Mouse (Mus musculus) megakaryocyte, embryonic 14.5 days (primary cell): ENCODE results near the gene Igf2bp1.

ENCODE experiments used
- FLI1 ChIP-seq: IDR thresholded peaks from 2 replicates; pipeline ENCODE4 v1.6.1; 2012; ENCODE audit warnings: low read length, inconsistent platforms, mixed read lengths
- GATA1 ChIP-seq: IDR thresholded peaks from 3 replicates; pipeline ENCODE4 v1.6.1; 2012; ENCODE audit warnings: mixed read lengths, low read length, inconsistent platforms, borderline replicate concordance

DNA sequence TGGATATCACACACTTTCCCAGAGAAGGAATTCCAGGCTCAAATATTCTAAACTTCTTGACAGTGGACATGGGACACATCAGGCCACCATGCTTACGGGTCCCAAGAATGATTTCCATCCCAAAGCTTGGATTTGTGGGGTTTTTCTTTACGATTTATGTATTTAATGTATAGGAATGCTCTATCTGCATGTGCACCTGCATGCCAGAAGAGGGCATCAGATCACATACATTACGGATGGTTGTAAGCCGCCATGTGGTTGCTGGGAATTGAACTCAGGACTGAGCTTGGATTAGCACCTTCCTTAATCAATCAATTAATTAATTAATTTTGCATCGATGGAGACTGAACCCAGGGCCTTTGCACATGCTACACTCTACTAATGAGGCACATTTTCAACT is 30.0 kb downstream of the Igf2bp1 start:
- TF ChIP-seq GATA1 (no peak), FLI1 (no peak)
